Mouse (Mus musculus): Measurements from ENCODE around the gene Fzd9.
A peak's percentile ranks its signal among the peaks of the same experiment; 100 is the strongest.
"Not testable (repeated sequence)": the region's sequence is repeated elsewhere in the genome, so short reads cannot be mapped to it uniquely, and the experiment has no call there.

The Fzd9 gene

GRCm38 (mm10) chr5:135248956-135249676, 1.9 kb downstream of the Fzd9 start:
- no peak for DNase-seq (ENCODE audit: low read depth, low spot score)

GRCm38 (mm10) chr5:135247337-135247736, 3.7 kb downstream of the Fzd9 start:
- no peak for DNase-seq (ENCODE audit: low read depth, low spot score)

DNA sequence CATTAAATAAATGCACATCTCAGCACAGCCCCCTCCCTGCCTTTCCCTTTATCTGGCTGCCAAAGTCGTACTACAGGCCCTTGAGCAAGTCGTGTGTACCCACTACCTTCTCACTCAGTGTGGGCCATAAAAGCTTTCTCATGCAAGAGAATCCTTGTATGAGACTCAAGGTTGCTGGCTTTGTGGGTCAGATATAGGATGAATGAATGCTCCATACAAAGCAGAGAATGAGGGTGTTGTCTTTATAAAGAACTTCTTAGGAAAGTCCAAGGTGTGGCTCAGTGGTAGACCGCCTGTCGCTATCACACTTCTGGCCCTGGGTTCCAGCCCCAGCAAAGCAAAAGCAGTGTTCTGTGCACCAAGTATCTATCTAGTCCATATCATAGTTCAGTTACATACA, 4.5 kb downstream of the Fzd9 start:
- DNase-seq (ENCODE audit: low read depth, low spot score): no peak

- no peak for DNase-seq (ENCODE audit: low read depth, low spot score)
Observed at GRCm38 (mm10) chr5:135243166-135243565, 7.9 kb downstream of the Fzd9 start.

DNA sequence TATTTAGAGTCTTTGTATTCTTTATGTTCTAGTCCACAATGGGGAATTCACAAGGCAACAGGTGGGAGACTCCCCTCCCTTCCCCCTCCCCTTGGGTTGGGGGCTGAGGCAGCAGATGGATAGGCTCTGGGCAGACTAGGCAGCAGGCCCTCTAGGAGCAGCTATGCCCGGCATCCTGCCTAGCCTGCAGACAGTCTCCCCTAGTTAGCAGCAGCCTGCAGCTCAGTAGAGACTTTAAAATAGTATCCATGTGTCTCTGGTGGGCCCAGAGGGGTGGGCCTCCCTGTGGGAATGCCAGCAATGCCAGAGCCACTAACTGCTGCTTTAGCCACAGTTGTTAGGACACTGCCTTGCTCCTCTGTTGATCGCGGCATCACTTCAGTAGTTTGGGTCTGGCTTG, 8.4 kb downstream of the Fzd9 start:
- DNase-seq (ENCODE audit: low read depth, low spot score): no peak

GRCm38 (mm10) chr5:135242136-135242535, 8.9 kb downstream of the Fzd9 start:
- DNase-seq (ENCODE audit: low read depth, low spot score): no peak

- no peak for DNase-seq (ENCODE audit: low read depth, low spot score)
Observed at GRCm38 (mm10) chr5:135241474-135241873, 9.6 kb downstream of the Fzd9 start.

GRCm38 (mm10) chr5:135238832-135239231, 12.2 kb downstream of the Fzd9 start:
- no peak for DNase-seq (ENCODE audit: low read depth, low spot score)

GRCm38 (mm10) chr5:135236571-135236970, 14.5 kb downstream of the Fzd9 start:
- DNase-seq (ENCODE audit: low read depth, low spot score): peak; percentile 34

DNA sequence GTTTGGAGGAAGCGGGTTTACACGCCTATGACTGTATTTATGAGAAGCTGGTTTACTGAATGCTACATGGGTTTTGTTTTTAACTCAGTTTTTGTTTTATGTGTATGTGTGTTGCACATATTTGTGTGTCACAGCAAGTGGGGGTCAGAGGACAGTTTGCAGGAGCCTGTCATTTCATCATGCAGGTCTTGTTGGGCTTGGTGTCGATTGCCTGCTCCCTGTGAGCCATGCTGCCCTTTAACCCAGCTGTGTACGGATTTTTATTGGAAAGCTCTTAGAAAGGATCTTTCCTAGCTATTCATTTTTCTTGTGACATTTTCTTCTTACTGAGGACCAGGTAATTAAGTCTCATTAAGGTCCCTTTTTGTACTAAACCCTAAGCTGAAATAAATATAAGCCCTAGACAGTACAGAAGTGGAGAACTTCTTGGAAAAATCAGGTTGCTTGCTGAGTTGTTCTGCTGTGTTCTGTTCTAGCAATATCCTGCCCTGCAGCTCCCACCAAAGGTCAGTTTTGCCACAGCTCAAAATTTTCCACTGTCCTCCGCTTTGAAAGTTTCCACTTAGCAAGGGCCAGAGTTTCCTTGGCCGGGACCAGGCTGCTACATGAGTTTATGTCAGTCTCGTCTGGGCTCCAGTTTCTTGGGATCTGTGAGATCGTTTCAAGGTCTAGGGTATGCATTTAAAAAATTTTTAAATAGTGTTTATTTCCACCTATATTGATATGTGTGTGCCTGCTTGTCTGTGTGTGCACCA, 17.7 kb downstream of the Fzd9 start:
- no peak for DNase-seq (ENCODE audit: low read depth, low spot score)

DNA sequence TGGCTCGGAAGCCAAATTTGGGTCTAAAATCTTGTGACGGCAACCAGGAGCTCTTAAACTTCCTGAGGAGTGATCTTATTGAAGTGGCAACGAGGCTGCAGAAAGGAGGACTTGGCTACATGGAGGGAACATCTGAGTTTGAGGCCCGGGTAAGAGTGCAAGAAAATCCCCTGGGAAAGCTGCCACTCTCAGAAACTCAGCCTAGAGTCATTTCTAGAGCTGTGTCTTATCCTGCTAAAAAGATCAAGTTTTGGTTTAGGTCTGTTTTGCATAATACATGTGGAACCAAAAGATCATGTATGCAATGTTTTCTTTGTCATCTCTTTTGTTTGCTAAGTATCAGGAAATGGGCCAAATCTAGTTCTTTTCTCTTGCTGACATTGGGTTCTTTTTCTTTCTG, 20.8 kb downstream of the Fzd9 start:
- no peak for DNase-seq (ENCODE audit: low read depth, low spot score)

- DNase-seq (ENCODE audit: low read depth, low spot score): not testable (repeated sequence)
Observed at GRCm38 (mm10) chr5:135225879-135226278, 25.2 kb downstream of the Fzd9 start.

GRCm38 (mm10) chr5:135224169-135224568, 26.9 kb downstream of the Fzd9 start:
- no peak for DNase-seq (ENCODE audit: low read depth, low spot score)

GRCm38 (mm10) chr5:135222066-135222465, 29.0 kb downstream of the Fzd9 start:
- no peak for DNase-seq (ENCODE audit: low read depth, low spot score)

GRCm38 (mm10) chr5:135220941-135221340, 30.1 kb downstream of the Fzd9 start:
- DNase-seq (ENCODE audit: low read depth, low spot score): no peak

GRCm38 (mm10) chr5:135216871-135217270, 34.2 kb downstream of the Fzd9 start:
- DNase-seq (ENCODE audit: low read depth, low spot score): no peak

DNA sequence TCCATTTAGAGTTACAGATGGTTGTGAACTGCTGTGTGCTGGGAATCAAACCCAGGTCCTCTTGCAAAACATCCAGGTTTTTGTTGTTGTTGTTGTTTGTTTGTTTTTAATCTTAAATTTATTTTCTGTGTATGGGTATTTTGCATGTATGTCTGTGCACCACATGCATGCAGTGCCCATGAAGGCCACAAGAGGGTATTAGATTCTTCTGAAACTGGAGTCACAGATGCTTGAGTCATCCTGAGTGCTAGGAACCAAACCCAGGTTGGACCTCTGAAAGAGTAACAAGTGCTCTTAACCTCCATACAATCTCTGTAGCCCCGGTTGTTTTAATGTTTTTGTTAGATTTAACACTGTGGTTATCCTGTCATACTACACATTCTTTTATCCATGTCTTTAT, 42.8 kb downstream of the Fzd9 start:
- DNase-seq (ENCODE audit: low read depth, low spot score): peak; percentile 17

DNA sequence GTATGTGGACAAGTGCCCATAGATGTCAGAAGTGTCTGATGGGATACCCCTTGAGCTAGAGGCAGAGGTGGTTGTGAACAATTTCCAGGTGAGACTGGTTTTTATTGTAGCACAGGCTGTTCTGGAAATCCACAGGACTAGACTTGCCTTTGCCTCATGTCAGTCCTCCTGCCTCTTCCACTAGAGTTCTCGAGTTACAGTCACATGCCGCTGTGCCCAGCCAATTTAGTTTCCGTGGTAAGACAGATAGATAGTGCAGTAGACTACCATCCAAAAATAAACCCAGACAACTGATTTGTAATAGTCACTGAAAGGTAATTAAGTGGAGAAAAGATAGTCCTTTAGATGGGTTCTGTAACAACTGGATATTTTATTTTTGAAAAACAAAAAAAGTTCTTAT, 48.3 kb downstream of the Fzd9 start:
- no peak for DNase-seq (ENCODE audit: low read depth, low spot score)

Data from CD4-positive helper T cell, adult 2 months (primary cell).